Mouse (Mus musculus): ENCODE measurements around the gene Cdk2.
"Not testable (repeated sequence)": the region's sequence is repeated elsewhere in the genome, so short reads cannot be mapped to it uniquely, and the experiment has no call there.

Gene Cdk2

GRCm38 (mm10) chr10:128704491-128705316 lies at the start of gene Cdk2:
TSS of gene Cdk2 (minus strand) at chr10:128705031.
- DNase-seq (ENCODE audit: low read depth, low spot score), result peak; percentile 71

- peak; percentile 89 for DNase-seq (ENCODE audit: low read depth, low spot score)
Measured at GRCm38 (mm10) chr10:128748252-128748864, 43.5 kb upstream of the Cdk2 start.

DNA sequence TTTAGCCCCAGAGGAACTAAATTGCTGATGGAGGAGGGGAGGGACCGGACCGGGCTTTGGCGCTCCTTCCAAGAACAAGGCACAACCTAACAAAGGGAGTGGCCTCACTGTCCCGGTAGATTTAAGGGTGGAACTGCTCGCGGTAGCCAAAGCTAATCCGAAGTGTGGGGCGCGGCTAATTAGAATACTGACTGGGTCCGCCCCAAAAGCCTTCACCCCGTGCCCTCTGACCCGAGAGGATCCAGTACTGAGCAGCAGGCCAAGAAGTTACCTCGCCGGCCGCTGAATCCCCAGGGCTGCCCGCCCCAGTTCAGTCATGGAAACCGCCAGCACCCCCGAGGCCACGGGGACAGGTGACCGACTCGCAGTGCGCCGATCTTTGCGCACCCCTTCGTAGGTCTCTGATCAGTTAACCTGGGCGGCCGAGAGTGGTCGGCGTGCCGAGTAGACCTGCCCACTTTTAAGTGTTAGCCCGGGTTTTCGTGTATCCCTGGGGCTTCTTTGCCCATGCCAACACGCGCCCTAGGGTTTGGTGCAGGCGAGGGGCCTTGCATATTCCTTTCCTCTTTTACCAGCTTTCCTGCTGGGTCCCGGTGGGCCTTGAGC lies 42.9 kb upstream of the Cdk2 start, which contains the start of gene Pym1:
TSS of gene Pym1 (plus strand) at position 244 of the 606 bp plus-strand sequence.
- no peak for DNase-seq (ENCODE audit: low read depth, low spot score)

DNA sequence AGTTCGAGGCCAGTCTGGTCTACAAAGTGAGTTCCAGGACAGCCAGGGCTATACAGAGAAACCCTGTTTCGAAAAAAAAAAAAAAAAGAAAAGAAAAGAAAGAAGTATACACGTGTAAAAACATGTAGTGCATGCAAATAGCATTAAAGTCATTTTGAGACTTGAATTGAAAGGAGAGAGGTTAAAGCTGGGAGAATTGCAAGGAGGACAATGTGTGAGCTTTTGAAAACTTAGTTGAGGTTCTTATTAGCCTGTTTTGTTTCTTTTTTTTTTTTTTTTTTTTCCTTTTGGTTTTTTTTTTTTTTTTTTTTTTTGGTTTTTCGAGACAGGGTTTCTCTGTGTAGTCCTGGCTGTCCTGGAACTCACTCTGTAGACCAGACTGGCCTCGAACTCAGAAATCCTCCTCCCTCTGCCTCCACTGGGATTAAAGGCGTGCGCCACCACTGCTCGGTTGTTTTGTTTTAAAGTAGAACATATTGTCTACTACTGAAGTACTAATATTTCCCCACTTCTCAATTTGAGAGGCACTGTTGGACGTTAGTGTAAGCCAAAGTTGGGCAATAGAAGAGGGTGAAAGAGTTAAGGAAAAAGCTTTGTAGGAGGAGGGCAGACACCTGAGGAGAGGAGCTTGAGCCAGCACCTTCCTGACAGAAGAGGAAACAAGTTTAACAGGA lies 42.3 kb upstream of the Cdk2 start:
- DNase-seq (ENCODE audit: low read depth, low spot score), result no peak

- DNase-seq (ENCODE audit: low read depth, low spot score), result no peak
Measured at GRCm38 (mm10) chr10:128745946-128746613, 41.2 kb upstream of the Cdk2 start.

GRCm38 (mm10) chr10:128744680-128745601 lies 40.1 kb upstream of the Cdk2 start, which contains the start of gene Dgka:
TSS of gene Dgka (minus strand) at chr10:128744855.
- DNase-seq (ENCODE audit: low read depth, low spot score), result no peak

- DNase-seq (ENCODE audit: low read depth, low spot score), result no peak
Measured at GRCm38 (mm10) chr10:128744211-128744610, 39.4 kb upstream of the Cdk2 start.

GRCm38 (mm10) chr10:128743791-128744191 lies 39.0 kb upstream of the Cdk2 start:
- no peak for DNase-seq (ENCODE audit: low read depth, low spot score)

GRCm38 (mm10) chr10:128743235-128743634 lies 38.4 kb upstream of the Cdk2 start:
- no peak for DNase-seq (ENCODE audit: low read depth, low spot score)

- DNase-seq (ENCODE audit: low read depth, low spot score), result no peak
Measured at GRCm38 (mm10) chr10:128742616-128743015, 37.8 kb upstream of the Cdk2 start.

- DNase-seq (ENCODE audit: low read depth, low spot score), result no peak
Measured at GRCm38 (mm10) chr10:128740296-128740695, 35.5 kb upstream of the Cdk2 start.

DNA sequence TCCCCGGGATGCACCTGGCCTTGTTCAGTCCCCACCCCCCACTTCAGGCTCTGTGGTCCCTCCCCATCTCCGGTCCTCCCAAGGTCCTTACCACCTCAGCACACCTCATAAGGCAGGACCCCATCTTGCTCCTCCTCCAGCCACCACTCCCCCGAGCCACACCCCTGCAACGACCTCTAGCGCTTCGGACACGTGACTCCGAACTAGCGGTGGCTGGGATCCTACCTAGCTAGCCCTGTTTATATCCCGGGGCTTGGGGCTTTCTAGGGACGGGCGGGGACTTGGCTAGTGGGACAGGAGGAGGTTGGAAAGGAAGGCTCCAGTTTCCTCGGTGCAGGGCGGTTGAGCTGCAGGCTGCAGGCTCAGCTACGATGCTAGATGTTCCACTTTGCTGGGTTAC lies 32.6 kb upstream of the Cdk2 start:
- no peak for DNase-seq (ENCODE audit: low read depth, low spot score)

- DNase-seq (ENCODE audit: low read depth, low spot score), result no peak
Measured at GRCm38 (mm10) chr10:128731992-128732391, 27.2 kb upstream of the Cdk2 start.

- DNase-seq (ENCODE audit: low read depth, low spot score), result no peak
Measured at GRCm38 (mm10) chr10:128731002-128731433, 26.2 kb upstream of the Cdk2 start.

DNA sequence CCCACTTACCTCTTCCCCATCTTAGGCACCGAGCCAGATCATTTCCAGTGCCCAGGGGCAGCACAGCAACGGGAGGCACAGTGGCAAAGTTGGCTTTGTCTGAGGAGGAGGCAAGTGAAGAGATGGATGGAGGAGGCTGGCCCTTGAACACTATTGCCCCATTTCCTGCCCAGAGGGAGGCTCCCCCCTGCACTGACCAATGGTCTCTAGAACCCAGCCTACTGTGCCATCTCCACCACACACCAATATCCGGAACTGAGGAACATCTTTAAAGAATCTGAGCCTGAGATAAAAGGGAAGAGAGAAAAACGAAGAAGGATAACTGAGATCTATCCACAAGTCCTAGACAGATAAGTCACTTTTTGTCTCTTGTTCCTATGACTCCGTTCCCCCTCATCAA lies 23.2 kb upstream of the Cdk2 start:
- DNase-seq (ENCODE audit: low read depth, low spot score), result no peak

GRCm38 (mm10) chr10:128725466-128725865 lies 20.6 kb upstream of the Cdk2 start:
- DNase-seq (ENCODE audit: low read depth, low spot score), result not testable (repeated sequence)

DNA sequence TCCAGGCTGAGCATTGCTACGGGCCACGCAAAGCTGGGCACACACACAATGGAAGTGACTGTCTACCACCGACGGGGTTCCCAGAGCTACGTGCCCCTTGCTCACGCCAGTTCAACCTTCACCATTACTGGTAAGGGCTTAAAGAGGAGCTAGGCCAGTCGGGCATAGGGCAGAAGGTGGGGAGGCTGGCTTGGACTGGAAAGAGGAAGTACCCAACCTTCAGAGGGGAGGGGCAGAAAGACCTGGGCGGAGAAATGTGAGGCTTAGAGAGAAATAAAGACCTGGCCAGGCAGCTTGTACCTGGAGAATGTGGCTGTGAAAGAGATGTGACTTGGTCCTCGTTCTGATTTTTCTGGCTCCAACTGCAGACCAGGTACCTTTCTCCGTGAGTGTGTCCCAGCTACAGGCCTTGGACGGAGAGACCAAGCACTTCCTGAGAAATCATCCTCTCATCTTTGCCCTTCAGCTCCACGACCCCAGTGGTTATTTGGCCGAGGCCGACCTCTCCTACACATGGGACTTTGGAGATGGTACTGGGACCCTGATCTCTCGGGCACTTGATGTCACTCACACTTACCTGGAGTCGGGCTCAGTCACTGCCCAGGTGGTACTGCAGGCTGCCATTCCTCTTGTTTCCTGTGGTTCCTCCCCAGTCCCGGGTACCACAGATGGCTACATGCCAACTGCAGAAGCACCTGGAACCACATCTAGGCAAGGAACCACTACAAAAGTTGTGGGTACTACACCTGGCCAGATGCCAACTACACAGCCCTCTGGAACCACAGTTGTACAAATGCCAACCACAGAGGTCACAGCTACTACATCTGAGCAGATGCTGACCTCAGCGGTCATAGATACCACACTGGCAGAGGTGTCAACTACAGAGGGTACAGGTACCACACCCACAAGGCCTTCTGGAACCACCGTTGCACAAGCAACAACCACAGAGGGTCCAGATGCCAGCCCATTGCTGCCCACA lies 11.0 kb upstream of the Cdk2 start:
- DNase-seq (ENCODE audit: low read depth, low spot score), result no peak

DNA sequence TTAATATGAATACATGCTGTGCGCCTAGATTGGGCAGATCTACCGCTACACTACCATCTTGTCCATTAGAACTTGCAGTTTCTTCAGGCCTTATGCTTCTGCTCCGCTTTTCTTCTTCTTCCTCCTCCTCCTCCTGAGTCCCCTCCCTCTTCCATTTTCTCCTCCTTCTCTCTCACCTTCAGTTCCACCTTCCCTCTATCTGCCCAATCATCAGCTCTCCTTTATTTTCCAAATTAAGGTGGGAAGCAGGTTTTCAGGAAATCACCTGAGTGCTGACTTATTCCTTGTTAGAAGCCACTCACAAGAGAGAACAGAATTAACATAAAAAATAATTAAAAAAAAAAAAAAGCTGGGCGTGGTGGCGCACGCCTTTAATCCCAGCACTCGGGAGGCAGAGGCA lies 6.5 kb upstream of the Cdk2 start:
- not testable (repeated sequence) for DNase-seq (ENCODE audit: low read depth, low spot score)

- no peak for DNase-seq (ENCODE audit: low read depth, low spot score)
Measured at GRCm38 (mm10) chr10:128705317-128705693, 474 bp upstream of the Cdk2 start.

All from brain, embryonic 18.5 days (tissue).